Mouse (Mus musculus): Measurements from ENCODE around the gene Mogs. TPM values are rescaled to one million over a fixed set of nuclear protein-coding genes. Genes with fewer than 3 reads are reported as not detected.

Mogs gene
- polyA plus RNA-seq, 1 experiment from 2014 or later, result 24.4 TPM

GRCm38 (mm10) chr6:83101688-83102556 is 13.4 kb upstream of the Mogs start:
- no peaks in the 10 kb centered on the region for H3K36me3 ChIP-seq (ENCODE audit: control insufficient read depth, insufficient read depth, low read length)
- H3K4me1 ChIP-seq (ENCODE audit: control insufficient read depth, insufficient read depth, low read length), result peaks cover 10% of the 10 kb centered on the region; the same call in 1 of the 2 replicates
- H3K9me3 ChIP-seq (ENCODE audit: control insufficient read depth, low read depth, low read length), result no peaks in the 10 kb centered on the region
- under 1% methylated on average over 74 of the region's 74 CpGs for WGBS
- peak overlapping the region; percentile 91 for H3K4me2 ChIP-seq (replicated peaks; ENCODE audit: low read depth, low read length)
- no peaks in the 10 kb centered on the region for H3K27me3 ChIP-seq (ENCODE audit: control insufficient read depth, insufficient read depth, low read length)
- peak overlapping the region; percentile 72 for H3K4me3 ChIP-seq (ENCODE audit: low read depth, low read length)
- ATAC-seq (ENCODE audit: insufficient number of reproducible peaks, insufficient read depth, low FRiP score, low read depth), result peak; percentile 80
- H3K9ac ChIP-seq (replicated peaks; ENCODE audit: low read depth, low read length), result peak overlapping the region; percentile 57
- peak overlapping the region; percentile 81 for H3K27ac ChIP-seq (ENCODE audit: low read length)

- Histone ChIP-seq H3K36me3 (ENCODE audit: control insufficient read depth, insufficient read depth, low read length) (no peaks in the 10 kb centered on the region), H3K27ac (ENCODE audit: low read length) (no peak overlapping the region), H3K9me3 (ENCODE audit: control insufficient read depth, low read depth, low read length) (no peaks in the 10 kb centered on the region), H3K4me1 (ENCODE audit: control insufficient read depth, insufficient read depth, low read length) (peaks cover 15% of the 10 kb centered on the region), H3K4me3 (ENCODE audit: low read depth, low read length) (no peak overlapping the region), H3K4me2 (replicated peaks; ENCODE audit: low read depth, low read length) (0 out of 2 replicates have a peak overlapping the region, but pooled peaks have one; percentile 91), H3K27me3 (ENCODE audit: control insufficient read depth, insufficient read depth, low read length) (no peaks in the 10 kb centered on the region), H3K9ac (replicated peaks; ENCODE audit: low read depth, low read length) (no peak overlapping the region)
- ATAC-seq (ENCODE audit: insufficient number of reproducible peaks, insufficient read depth, low FRiP score, low read depth), result no peak
- WGBS, result 35% methylated on average over 11 of the region's 11 CpGs
These were observed 12.1 kb upstream of the Mogs start for GRCm38 (mm10) chr6:83103130-83103650.

DNA sequence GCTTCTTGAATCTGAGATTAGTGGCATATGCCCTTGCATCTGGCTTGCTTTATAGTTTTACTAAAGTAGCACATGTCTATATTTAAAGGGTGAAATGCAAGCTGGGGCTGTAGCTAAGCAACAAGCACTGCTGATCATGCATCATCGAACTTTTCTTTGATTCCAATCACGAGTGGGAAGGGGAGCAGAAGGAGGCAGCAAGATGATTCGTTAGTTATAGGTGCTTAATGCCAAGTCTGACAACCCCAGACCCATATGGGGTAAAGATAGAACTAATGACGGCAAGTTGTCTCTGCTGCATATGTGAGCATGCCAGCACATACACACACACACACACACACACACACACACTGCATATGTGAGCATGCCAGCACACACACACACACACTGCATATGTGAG is 11.1 kb upstream of the Mogs start:
- H3K9ac ChIP-seq (replicated peaks; ENCODE audit: low read depth, low read length), result no peak overlapping the region
- H3K4me3 ChIP-seq (ENCODE audit: low read depth, low read length), result no peak overlapping the region
- no peak overlapping the region for H3K4me2 ChIP-seq (replicated peaks; ENCODE audit: low read depth, low read length)
- no peak overlapping the region for H3K27ac ChIP-seq (ENCODE audit: low read length)
- no peaks in the 10 kb centered on the region for H3K36me3 ChIP-seq (ENCODE audit: control insufficient read depth, insufficient read depth, low read length)
- ATAC-seq (ENCODE audit: insufficient number of reproducible peaks, insufficient read depth, low FRiP score, low read depth), result no peak
- 78% methylated on average over 4 of the region's 4 CpGs for WGBS
- H3K9me3 ChIP-seq (ENCODE audit: control insufficient read depth, low read depth, low read length), result no peaks in the 10 kb centered on the region
- H3K27me3 ChIP-seq (ENCODE audit: control insufficient read depth, insufficient read depth, low read length), result no peaks in the 10 kb centered on the region
- H3K4me1 ChIP-seq (ENCODE audit: control insufficient read depth, insufficient read depth, low read length), result peaks cover 19% of the 10 kb centered on the region

DNA sequence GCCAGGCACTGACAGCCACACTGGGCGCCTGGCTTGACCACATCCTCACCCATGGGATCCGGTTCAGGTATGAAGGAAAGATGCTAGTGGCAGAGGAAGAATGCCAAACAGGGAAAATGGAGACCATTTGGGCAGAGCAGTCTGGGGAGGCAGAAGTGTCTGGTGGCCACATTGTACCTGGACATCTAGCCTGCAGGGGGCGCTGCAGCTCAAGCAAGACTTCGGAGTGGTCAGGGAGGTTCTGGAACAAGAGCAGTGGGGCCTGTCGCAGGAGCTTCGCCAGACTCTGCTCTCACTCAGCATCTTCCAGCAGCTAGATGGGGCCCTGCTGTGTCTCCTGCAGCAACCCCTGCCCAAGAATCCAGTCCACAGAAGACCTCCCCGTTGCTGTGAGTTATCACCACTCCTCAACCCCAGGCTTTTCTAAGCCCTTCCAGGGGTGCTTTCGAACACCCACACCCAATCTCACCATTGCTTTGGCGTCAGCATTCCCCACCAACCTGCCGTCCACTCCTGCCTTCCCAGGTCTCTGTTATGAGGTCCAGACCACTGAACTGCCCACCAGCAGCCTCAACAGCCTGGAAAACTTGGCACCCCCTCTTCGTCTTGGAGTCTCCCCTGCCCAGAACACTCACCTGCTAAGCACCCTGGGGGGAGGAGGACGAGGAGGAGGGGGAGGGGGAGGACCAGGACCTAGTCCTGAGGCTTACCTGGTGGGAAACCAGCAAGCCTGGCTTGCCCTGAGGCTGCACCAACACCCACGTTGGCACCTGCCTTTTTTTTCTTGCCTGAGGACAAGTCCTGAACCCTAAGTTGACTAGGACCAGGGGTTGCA is 7.5 kb upstream of the Mogs start:
- 0 out of 2 replicates have a peak, but pooled peaks have one; percentile 31 for ATAC-seq (ENCODE audit: insufficient number of reproducible peaks, insufficient read depth, low FRiP score, low read depth)
- H3K9ac ChIP-seq (replicated peaks; ENCODE audit: low read depth, low read length), result peak overlapping the region; percentile 94; the same call in 1 of the 2 replicates
- 36% methylated on average over 13 of the region's 13 CpGs for WGBS

DNA sequence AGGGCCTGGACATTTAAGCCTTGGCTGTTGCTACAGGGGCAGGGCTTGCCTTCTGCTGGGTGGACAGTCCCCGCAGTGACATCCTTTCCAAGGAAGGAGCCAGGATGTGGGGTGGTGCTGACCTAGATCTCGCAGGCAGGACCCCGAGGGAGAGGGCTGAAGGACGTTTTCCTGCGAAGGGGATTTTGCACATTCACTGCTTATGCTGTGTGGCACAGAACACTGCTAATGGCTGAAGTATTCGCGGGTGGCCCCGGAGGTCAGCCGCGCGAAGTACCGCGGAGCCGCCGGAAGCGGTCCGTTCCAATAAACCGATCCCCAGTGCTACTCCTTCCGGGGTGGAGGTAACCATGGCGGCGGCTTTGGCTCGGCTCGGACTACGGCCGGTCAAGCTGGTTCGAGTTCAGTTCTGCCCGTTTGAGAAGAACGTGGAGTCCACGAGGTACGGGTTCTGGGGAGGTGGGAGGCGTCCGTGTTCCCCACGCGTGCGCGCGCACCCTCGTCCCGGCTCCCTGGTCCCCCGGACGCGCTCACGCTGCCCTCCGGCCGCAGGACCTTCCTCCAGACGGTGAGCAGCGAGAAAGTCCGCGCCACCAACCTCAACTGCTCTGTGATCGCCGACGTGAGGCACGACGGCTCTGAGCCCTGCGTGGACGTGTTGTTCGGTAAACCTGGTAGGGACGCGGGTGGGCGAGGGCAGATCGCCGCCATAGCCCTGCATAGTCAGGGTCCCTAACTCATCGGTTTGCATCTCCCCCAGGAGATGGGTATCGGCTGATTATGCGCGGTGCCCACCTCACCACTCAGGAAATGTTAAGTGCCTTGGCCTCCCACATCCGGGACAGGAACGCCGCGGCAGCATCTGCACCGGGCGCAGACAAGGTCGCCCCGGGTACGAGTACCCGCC is 6.3 kb upstream of the Mogs start, which contains the start of gene Mrpl53:
Gene Mrpl53 (plus strand): TSS at position 279 of the 907 bp plus-strand sequence.
- Histone ChIP-seq H3K27ac (ENCODE audit: low read length) (peak within 1 kb of the TSS; percentile 78), H3K4me3 (ENCODE audit: low read depth, low read length) (peak within 1 kb of the TSS; percentile 96), H3K36me3 (ENCODE audit: control insufficient read depth, insufficient read depth, low read length) (peaks cover 4% of the 10 kb centered on the region; the same call in 1 of the 2 replicates), H3K9me3 (ENCODE audit: control insufficient read depth, low read depth, low read length) (no peaks in the 10 kb centered on the region), H3K4me2 (replicated peaks; ENCODE audit: low read depth, low read length) (peak within 1 kb of the TSS; percentile 87), H3K9ac (replicated peaks; ENCODE audit: low read depth, low read length) (peak within 1 kb of the TSS; percentile 94), H3K4me1 (ENCODE audit: control insufficient read depth, insufficient read depth, low read length) (peaks cover 17% of the 10 kb centered on the region), H3K27me3 (ENCODE audit: control insufficient read depth, insufficient read depth, low read length) (no peaks in the 10 kb centered on the region)
- peak; percentile 83 for ATAC-seq (ENCODE audit: insufficient number of reproducible peaks, insufficient read depth, low FRiP score, low read depth)
- under 1% methylated on average over 76 of the region's 76 CpGs for whole genome bisulfite sequencing

More for the DNA sequence above, 7.5 kb upstream of the Mogs start:
- H3K4me2 ChIP-seq (replicated peaks; ENCODE audit: low read depth, low read length), result peak overlapping the region; percentile 87
- peaks cover 4% of the 10 kb centered on the region; the same call in 1 of the 2 replicates for H3K36me3 ChIP-seq (ENCODE audit: control insufficient read depth, insufficient read depth, low read length)
- H3K27me3 ChIP-seq (ENCODE audit: control insufficient read depth, insufficient read depth, low read length), result no peaks in the 10 kb centered on the region
- H3K4me1 ChIP-seq (ENCODE audit: control insufficient read depth, insufficient read depth, low read length), result peaks cover 22% of the 10 kb centered on the region
- peak overlapping the region; percentile 96; the same call in 1 of the 2 replicates for H3K4me3 ChIP-seq (ENCODE audit: low read depth, low read length)
- no peaks in the 10 kb centered on the region for H3K9me3 ChIP-seq (ENCODE audit: control insufficient read depth, low read depth, low read length)
- H3K27ac ChIP-seq (ENCODE audit: low read length), result no peak overlapping the region

DNA sequence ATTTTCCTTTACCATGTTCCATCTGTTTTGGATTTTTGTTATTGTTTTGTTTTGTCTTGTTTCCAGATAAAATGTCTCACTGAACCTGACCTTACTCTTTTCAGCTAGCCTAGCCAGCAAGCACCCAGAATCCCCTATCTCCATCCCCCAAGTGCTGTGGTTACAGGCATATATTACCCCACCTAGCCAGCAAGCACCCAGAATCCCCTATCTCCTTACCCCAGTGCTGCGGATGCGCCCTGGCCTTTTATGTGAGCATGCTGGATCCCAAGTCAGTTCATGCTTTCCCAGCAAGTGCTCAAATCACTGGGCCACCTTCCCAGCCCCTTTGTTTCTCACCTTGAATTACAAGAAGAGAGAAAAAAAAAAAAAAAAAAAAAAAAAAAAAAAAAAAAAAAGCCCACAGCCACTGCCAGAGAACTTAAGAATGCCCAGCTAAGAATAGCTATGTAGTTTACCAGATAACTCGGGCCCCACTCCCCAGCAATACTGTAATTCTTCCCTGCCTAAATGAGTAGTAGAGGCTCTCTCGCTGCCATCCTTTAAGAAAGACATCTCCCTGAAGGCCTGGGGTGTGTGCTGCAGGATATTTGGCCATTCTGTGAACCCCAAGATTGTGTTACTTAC is 3.7 kb upstream of the Mogs start:
- Histone ChIP-seq H3K9ac (replicated peaks; ENCODE audit: low read depth, low read length) (no peak overlapping the region), H3K4me3 (ENCODE audit: low read depth, low read length) (no peak overlapping the region), H3K36me3 (ENCODE audit: control insufficient read depth, insufficient read depth, low read length) (peaks cover 4% of the 10 kb centered on the region; the same call in 1 of the 2 replicates), H3K9me3 (ENCODE audit: control insufficient read depth, low read depth, low read length) (no peaks in the 10 kb centered on the region), H3K27ac (ENCODE audit: low read length) (no peak overlapping the region), H3K4me2 (replicated peaks; ENCODE audit: low read depth, low read length) (no peak overlapping the region), H3K27me3 (ENCODE audit: control insufficient read depth, insufficient read depth, low read length) (no peaks in the 10 kb centered on the region), H3K4me1 (ENCODE audit: control insufficient read depth, insufficient read depth, low read length) (peaks cover 26% of the 10 kb centered on the region)
- ATAC-seq (ENCODE audit: insufficient number of reproducible peaks, insufficient read depth, low FRiP score, low read depth), result no peak
- 87% methylated on average over 4 of the region's 4 CpGs for WGBS

- peaks cover 25% of the 10 kb centered on the region for H3K36me3 ChIP-seq (ENCODE audit: control insufficient read depth, insufficient read depth, low read length)
- H3K4me2 ChIP-seq (replicated peaks; ENCODE audit: low read depth, low read length), result peak overlapping the region; percentile 94
- peak overlapping the region; percentile 65 for H3K4me3 ChIP-seq (ENCODE audit: low read depth, low read length)
- WGBS, result 2% methylated on average over 46 of the region's 48 CpGs
- H3K9ac ChIP-seq (replicated peaks; ENCODE audit: low read depth, low read length), result peak overlapping the region; percentile 71
- ATAC-seq (ENCODE audit: insufficient number of reproducible peaks, insufficient read depth, low FRiP score, low read depth), result peak; percentile 18; the same call in 1 of the 2 replicates
- no peaks in the 10 kb centered on the region for H3K9me3 ChIP-seq (ENCODE audit: control insufficient read depth, low read depth, low read length)
- H3K4me1 ChIP-seq (ENCODE audit: control insufficient read depth, insufficient read depth, low read length), result peaks cover 25% of the 10 kb centered on the region
- H3K27me3 ChIP-seq (ENCODE audit: control insufficient read depth, insufficient read depth, low read length), result no peaks in the 10 kb centered on the region
- H3K27ac ChIP-seq (ENCODE audit: low read length), result peak overlapping the region; percentile 77
These were observed 531 bp downstream of the Mogs start for GRCm38 (mm10) chr6:83115682-83116372.

Measured in stomach, embryonic 14.5 days (tissue).